Mouse (Mus musculus) hindbrain, embryonic 10.5 days (tissue): ENCODE results near the gene Tpcn1. TPM values are rescaled to one million over a fixed set of nuclear protein-coding genes. Genes with fewer than 3 reads are reported as not detected.

ENCODE experiments used
- DNase-seq: peaks from one replicate; pipeline ENCODE4 v3.0.0-alpha.2; 2017; ENCODE audit warnings: low spot score
- H3K27ac ChIP-seq: fragments of 300-500 bp; sonication (generic); 2 replicates; pipeline ENCODE4 v1.5.1; 2016; ENCODE audit warnings: mild to moderate bottlenecking, moderate library complexity
- H3K27me3 ChIP-seq: fragments of 300-500 bp; sonication (generic); 2 replicates; pipeline ENCODE4 v1.6.1; 2016; ENCODE audit warnings: mild to moderate bottlenecking; ENCODE audit not compliant: poor library complexity, insufficient read depth, severe bottlenecking
- H3K36me3 ChIP-seq: fragments of 300-500 bp; sonication (generic); 2 replicates; pipeline ENCODE4 v1.6.1; 2016; ENCODE audit warnings: mild to moderate bottlenecking, moderate library complexity
- H3K4me1 ChIP-seq: fragments of 300-500 bp; sonication (generic); replicated peaks from 2 replicates; pipeline ENCODE4 v1.6.1; 2016; ENCODE audit warnings: mild to moderate bottlenecking
- H3K4me3 ChIP-seq: fragments of 300-500 bp; sonication (generic); 2 replicates; pipeline ENCODE4 v1.5.1; 2016; ENCODE audit warnings: mild to moderate bottlenecking, moderate library complexity
- H3K9me3 ChIP-seq: fragments of 300-500 bp; sonication (generic); 2 replicates; pipeline ENCODE4 v1.6.1; 2016; ENCODE audit warnings: mild to moderate bottlenecking, moderate library complexity
- whole genome bisulfite sequencing: fragments of 180-500 bp; shearing (Covaris S2); methylation state at CpG from one replicate; pipeline ENCODE4 v1.1.7; 2016; 5-methylcytosine and 5-hydroxymethylcytosine counted together
- polyA plus RNA-seq: library from polyadenylated mRNA; unstranded; fragments of >200 nt; fragmentation: Nextera tagmentation; extraction: Ambion mirVana; gene quantifications from 2 replicates; pipeline ENCODE4 v1.2.1, GENCODE M21; 2016

Gene Tpcn1
- polyA plus RNA-seq, 1 experiment from 2014 or later, result 12.9 TPM

GRCm38 (mm10) chr5:120493873-120494395 is 94.5 kb downstream of the Tpcn1 start:
- peaks cover 88% of the 10 kb centered on the region for H3K36me3 ChIP-seq
- 83% methylated on average over 9 of the region's 9 CpGs for WGBS
- H3K4me1 ChIP-seq, result peaks cover 23% of the 10 kb centered on the region
- DNase-seq, result peak; percentile 30
- no peaks in the 10 kb centered on the region for H3K27me3 ChIP-seq
- peak overlapping the region; percentile 24; the same call in 1 of the 2 replicates for H3K27ac ChIP-seq
- no peaks in the 10 kb centered on the region for H3K9me3 ChIP-seq
- no peak overlapping the region for H3K4me3 ChIP-seq

- Histone ChIP-seq H3K36me3 (peaks cover 88% of the 10 kb centered on the region), H3K27ac (peak overlapping the region; percentile 24; the same call in 1 of the 2 replicates)
- 90% methylated on average over 6 of the region's 6 CpGs for whole genome bisulfite sequencing
Observed at GRCm38 (mm10) chr5:120493440-120493839, 95.0 kb downstream of the Tpcn1 start.

GRCm38 (mm10) chr5:120492437-120492836 is 96.0 kb downstream of the Tpcn1 start:
- peaks cover 92% of the 10 kb centered on the region for H3K36me3 ChIP-seq
- 64% methylated on average over 11 of the region's 11 CpGs for WGBS

More at GRCm38 (mm10) chr5:120493440-120493839, 95.0 kb downstream of the Tpcn1 start:
- no peaks in the 10 kb centered on the region for H3K9me3 ChIP-seq
- no peak for DNase-seq
- no peaks in the 10 kb centered on the region for H3K27me3 ChIP-seq
- H3K4me1 ChIP-seq, result peaks cover 23% of the 10 kb centered on the region
- no peak overlapping the region for H3K4me3 ChIP-seq

GRCm38 (mm10) chr5:120490679-120491192 is 97.7 kb downstream of the Tpcn1 start:
- Histone ChIP-seq H3K27ac (no peak overlapping the region), H3K4me3 (no peak overlapping the region), H3K27me3 (no peaks in the 10 kb centered on the region), H3K9me3 (no peaks in the 10 kb centered on the region), H3K36me3 (peaks cover 94% of the 10 kb centered on the region), H3K4me1 (peaks cover 23% of the 10 kb centered on the region)
- no peak for DNase-seq
- 86% methylated on average over 8 of the region's 8 CpGs for WGBS

More at GRCm38 (mm10) chr5:120492437-120492836, 96.0 kb downstream of the Tpcn1 start:
- peak; percentile 58 for DNase-seq
- H3K4me3 ChIP-seq, result no peak overlapping the region
- H3K27me3 ChIP-seq, result no peaks in the 10 kb centered on the region
- H3K4me1 ChIP-seq, result peaks cover 23% of the 10 kb centered on the region
- no peak overlapping the region for H3K27ac ChIP-seq
- H3K9me3 ChIP-seq, result no peaks in the 10 kb centered on the region

- WGBS, result 91% methylated on average over 8 of the region's 8 CpGs
- H3K9me3 ChIP-seq, result no peaks in the 10 kb centered on the region
- H3K36me3 ChIP-seq, result peaks cover 92% of the 10 kb centered on the region
- H3K4me1 ChIP-seq, result 0 out of 2 replicates have a peak, but pooled peaks cover 2% of the 10 kb centered on the region
- H3K4me3 ChIP-seq, result no peak overlapping the region
- H3K27me3 ChIP-seq, result no peaks in the 10 kb centered on the region
- no peak for DNase-seq
- no peak overlapping the region for H3K27ac ChIP-seq
Observed at GRCm38 (mm10) chr5:120487844-120488243, 100.6 kb downstream of the Tpcn1 start.

Other genes with a start within 250 kb of the Tpcn1 start
- 12.1 and 34.0 TPM in 2 replicates for gene Lhx5, start 157.0 kb downstream of the Tpcn1 start, polyA plus RNA-seq
- gene Sdsl, start 115.9 kb downstream of the Tpcn1 start, polyA plus RNA-seq, result 6.2 and 7.9 TPM in 2 replicates
- gene Sds, start 112.1 kb downstream of the Tpcn1 start, polyA plus RNA-seq, result not detected in 2 replicates
- gene Plbd2, start 85.0 kb downstream of the Tpcn1 start, polyA plus RNA-seq, result 42.5 and 43.0 TPM in 2 replicates
- 4.4 and 5.8 TPM in 2 replicates for gene Slc8b1, start 77.5 kb downstream of the Tpcn1 start, polyA plus RNA-seq
- 1.3 and 2.8 TPM in 2 replicates for gene Iqcd, start 343 bp upstream of the Tpcn1 start, polyA plus RNA-seq
- gene Rita1, start 23.9 kb upstream of the Tpcn1 start, polyA plus RNA-seq, result 19.0 and 19.6 TPM in 2 replicates
- 62.2 and 64.7 TPM in 2 replicates for gene Ddx54, start 24.1 kb upstream of the Tpcn1 start, polyA plus RNA-seq
- gene Cfap73, start 45.6 kb upstream of the Tpcn1 start, polyA plus RNA-seq, result 0.85 TPM in 1 of 2 replicates, not detected in the other
- gene Rasal1, start 60.1 kb upstream of the Tpcn1 start, polyA plus RNA-seq, result 0.13 and 0.15 TPM in 2 replicates
- 1.7 and 5.8 TPM in 2 replicates for gene Dtx1, start 123.3 kb upstream of the Tpcn1 start, polyA plus RNA-seq
- 0.06 and 0.10 TPM in 2 replicates for gene Oas2, start 161.2 kb upstream of the Tpcn1 start, polyA plus RNA-seq
- 0.16 TPM in 2 replicates for gene Oas3, start 189.0 kb upstream of the Tpcn1 start, polyA plus RNA-seq
- gene Oas1e, start 206.9 kb upstream of the Tpcn1 start, polyA plus RNA-seq, result not detected in 2 replicates
- 0.25 and 0.41 TPM in 2 replicates for gene Oas1c, start 223.8 kb upstream of the Tpcn1 start, polyA plus RNA-seq